Mouse (Mus musculus): Measurements from ENCODE around the gene Odf3b.

- TF ChIP-seq CTCF (IDR thresholded peaks at IDR 0.05; ENCODE audit: borderline replicate concordance, insufficient read depth, low read length): no peak
- TF ChIP-seq POLR2A (IDR thresholded peaks at IDR 0.05; ENCODE audit: low read depth, low read length): no peak
Observed at GRCm38 (mm10) chr15:89387127-89387526, 8.0 kb upstream of the Odf3b start.

Measured in embryonic fibroblast, embryonic 13.5 days (primary cell).